Mouse (Mus musculus): ENCODE measurements around the gene Slc12a6. TPM values are rescaled to one million over a fixed set of nuclear protein-coding genes. Genes with fewer than 3 reads are reported as not detected.
A peak's percentile ranks its signal among the peaks of the same experiment; 100 is the strongest.
"Not testable (repeated sequence)": the region's sequence is repeated elsewhere in the genome, so short reads cannot be mapped to it uniquely, and the experiment has no call there.

Slc12a6 gene
- total RNA-seq, 2 experiments from 2014 or later: 27.0 to 33.3 TPM

- no peak for DNase-seq
These were observed 2.8 kb upstream of the Slc12a6 start for GRCm38 (mm10) chr2:112262779-112263295.

GRCm38 (mm10) chr2:112264364-112264763 is 1.3 kb upstream of the Slc12a6 start:
- DNase-seq: no peak

DNA sequence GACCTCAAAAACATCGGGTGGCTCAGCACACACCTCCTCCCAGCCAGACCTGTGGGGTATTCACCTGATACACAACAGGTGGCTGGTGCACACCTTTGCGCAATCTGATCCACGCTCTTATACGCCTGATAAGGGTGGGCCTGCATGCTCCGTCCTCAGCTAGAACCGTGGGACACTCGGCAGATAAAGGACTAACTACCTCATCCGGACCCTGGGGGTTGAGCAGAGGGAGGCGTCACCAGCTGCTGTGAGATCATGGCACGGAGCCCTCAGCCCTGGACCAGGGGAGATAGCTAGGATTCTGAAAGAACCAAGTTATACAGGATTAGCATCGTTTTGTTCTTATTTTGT is 592 bp downstream of the Slc12a6 start, which contains the start of gene Gm21985:
Gene Gm21985 (plus strand): TSS at position 73 of the 351 bp plus-strand sequence.
- peak; percentile 74 for DNase-seq

DNA sequence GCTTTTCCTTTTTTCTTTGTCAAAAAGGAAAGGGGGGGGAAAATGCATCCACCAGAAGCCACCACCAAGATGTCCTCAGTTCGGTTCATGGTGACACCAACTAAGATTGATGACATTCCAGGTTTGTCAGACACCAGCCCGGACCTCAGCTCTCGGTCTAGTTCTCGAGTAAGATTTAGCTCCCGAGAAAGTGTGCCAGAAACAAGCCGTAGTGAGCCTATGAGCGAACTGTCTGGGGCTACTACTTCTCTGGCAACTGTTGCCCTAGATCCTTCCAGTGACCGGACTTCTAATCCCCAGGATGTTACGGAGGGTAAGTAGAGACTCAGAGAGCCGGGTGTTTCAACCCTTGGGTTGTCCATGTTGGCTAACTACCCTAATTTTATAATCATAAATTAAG is 1.2 kb downstream of the Slc12a6 start:
- no peak for DNase-seq

DNA sequence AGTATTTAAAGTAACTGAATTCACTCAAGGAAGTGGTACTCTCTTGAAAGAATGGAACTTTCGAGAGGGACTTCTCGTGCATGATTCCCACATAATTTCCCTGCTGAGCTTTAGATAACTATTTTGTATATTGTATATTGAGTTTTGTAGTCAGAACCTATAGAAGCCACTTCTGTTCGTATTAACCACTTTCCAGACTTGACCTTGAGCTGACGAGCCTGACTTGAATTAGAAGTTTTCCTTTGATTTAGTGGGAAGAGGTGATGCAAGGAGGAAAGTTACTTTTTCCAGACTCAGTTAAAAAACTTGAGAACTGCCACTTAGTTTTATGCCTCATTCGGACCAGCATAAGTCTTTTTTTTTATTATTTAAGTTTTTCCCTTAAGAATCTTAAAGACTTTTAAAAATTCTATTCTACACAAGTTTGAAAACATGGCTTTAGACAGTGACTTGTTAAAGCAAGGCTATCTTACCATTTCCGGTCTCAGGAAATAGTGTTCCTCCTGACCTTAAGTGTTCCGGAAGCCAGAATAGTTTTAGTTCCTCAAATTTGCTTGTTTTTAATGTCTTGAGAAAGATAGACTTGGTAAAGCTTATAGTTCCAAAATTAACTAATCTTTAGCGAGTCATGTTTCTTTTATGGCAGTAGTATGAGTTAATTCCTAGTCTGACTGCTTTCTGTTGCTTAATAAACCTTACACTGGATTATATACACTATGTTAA is 2.1 kb downstream of the Slc12a6 start:
- DNase-seq: no peak

GRCm38 (mm10) chr2:112270011-112270410 is 4.4 kb downstream of the Slc12a6 start:
- DNase-seq: no peak

GRCm38 (mm10) chr2:112272909-112273308 is 7.3 kb downstream of the Slc12a6 start:
- no peak for DNase-seq

DNA sequence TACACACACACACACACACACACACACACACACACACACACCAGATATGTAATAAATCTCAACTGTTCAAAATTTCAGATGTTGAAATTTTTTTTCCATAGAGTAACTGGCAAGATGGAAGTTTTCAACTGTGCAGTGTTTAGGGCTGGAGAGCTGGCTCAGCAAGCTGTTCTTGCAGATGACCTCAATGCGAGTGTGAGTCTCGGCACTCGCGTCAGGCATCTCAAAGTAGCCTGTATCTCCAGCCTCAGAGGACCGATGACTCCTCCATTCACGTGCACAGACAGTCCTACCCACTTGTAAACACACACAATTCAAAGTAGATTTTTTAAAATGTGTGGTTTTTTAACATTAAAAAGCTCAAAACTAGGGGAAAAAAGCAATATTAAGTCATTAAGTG is 7.8 kb downstream of the Slc12a6 start:
- DNase-seq: no peak

DNA sequence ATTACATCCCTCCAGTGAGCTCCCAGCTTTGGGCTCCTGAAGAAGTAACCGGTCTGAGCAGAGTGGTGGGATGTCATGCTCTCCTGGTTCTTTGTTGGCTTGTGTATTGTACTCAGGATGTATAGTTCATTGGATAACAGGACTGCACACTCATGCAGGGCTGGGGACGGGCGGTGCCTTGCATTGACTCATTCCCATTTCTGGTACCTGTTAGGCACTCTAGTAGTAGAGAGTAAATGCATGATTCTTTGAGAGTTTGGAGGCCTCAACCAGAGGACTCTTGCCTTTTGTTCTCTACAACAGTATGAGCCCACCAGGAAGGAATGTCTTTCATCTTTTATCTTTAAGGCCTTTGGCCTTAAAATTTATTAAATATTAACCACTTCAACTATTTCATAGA is 11.2 kb downstream of the Slc12a6 start:
- no peak for DNase-seq

DNA sequence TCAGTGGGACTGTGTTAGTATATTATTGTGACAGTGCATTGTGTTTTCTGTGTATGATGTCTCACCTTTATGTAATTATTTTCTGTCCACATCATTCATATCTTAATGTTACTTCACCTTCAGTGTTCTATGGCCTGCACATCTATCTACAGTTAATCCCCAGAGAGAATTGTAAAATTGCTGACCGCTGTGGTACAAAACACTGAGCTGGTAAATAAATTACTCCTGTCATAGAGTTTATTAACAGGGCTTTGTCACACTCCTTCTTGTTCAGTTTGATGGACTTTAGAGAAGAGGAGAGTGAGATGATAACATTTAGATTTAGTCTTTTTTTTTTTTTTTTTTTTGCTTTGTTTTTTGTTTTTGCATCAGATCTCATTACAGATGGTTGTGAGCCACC is 17.2 kb downstream of the Slc12a6 start:
- DNase-seq: no peak

DNA sequence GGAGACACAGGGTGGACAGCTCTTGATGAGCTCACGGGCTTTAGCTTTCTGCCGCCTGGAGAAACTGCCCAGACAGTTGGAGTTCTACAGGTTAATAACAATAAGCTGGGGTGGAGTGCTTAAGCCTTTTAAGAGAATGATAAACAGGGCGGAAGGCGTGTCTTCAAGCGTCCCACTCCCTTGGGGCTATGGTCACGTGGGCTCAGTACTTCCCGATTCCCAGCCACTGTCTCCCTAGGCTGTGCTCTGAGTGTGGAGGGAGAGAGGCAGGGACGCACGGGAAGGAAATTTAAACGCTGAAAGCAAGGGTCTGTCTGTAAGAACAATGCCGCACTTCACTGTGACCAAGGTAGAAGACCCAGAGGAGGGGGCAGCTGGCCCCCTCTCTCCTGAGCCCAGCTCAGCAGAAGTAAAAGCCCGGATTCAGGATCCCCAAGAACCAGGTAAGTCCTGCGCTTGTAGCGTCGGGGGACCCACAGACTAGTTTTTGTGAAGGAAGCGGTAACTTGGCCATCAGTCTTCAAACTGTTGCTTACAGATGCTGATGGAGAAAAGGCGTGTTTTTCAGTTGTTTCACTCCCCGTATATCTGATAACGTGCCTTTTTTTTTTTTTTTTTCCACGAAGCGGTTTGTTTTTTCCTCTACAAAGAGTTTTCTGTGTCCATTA is 18.9 kb downstream of the Slc12a6 start:
- peak; percentile 20 for DNase-seq

GRCm38 (mm10) chr2:112285031-112285390 is 19.4 kb downstream of the Slc12a6 start:
- DNase-seq: no peak

- DNase-seq: not testable (repeated sequence)
These were observed 20.4 kb downstream of the Slc12a6 start for GRCm38 (mm10) chr2:112286062-112286461.

GRCm38 (mm10) chr2:112287059-112287458 is 21.4 kb downstream of the Slc12a6 start:
- DNase-seq: no peak

DNA sequence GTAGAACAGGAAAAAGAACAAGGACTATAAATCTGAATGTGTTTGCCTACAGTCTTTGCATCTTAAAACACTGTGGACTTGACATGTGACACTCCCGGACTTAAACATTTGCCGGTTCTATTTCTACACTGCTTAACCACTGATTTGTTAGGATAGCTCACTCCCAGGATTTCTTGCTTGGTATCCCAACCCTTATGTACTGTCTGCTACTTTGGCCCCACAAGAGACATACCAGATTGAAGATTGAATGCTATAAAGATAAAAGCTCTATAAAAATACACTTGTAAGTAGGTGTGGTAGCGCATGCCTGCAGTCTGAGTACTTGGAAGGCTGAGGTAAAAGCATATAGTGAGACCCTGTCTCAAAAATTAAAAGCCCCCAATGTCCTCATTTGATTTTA is 23.9 kb downstream of the Slc12a6 start:
- no peak for DNase-seq

GRCm38 (mm10) chr2:112292823-112293222 is 27.2 kb downstream of the Slc12a6 start:
- DNase-seq: no peak

GRCm38 (mm10) chr2:112296211-112296610 is 30.6 kb downstream of the Slc12a6 start:
- no peak for DNase-seq

DNA sequence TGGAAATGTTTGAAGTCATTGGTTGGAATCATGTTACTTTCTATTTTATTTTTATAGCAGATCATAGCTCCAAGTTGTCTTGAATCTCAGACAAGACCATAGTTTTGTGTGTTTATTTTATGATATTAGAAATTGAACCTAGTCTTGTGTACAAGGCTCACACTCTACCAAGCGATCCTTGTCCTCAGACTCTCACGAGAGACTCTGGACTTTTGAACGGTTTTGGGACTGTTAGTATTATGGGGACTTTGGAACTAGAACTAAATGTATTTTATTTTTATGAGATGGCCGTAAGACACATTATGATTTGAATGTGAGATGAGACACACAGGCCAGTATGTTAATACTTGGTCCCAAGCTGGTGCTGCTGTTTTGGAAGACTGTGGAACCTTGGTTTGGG is 32.6 kb downstream of the Slc12a6 start:
- DNase-seq: no peak

GRCm38 (mm10) chr2:112308671-112309070 is 43.0 kb downstream of the Slc12a6 start:
- no peak for DNase-seq

DNA sequence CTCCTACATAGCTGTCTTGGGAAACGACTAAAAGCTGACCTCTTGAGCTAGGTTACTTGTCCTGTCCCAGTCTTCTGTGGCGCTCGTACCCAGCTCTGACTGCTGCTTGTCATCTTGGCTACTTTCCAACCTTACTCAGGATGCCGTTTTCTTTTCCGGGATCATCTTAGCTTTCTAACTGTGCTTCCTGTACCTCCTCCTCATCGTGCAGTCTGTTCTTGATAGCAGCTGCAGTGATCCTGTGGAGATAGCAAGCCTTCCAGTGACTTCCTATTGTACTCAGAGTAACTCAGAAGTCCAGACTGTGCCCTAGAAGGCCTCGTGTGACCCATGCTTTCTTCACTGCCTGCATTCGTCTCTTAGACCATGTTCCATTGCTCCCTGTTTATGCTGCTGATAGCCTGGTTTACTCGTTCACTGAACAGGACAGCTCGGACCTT is 43.6 kb downstream of the Slc12a6 start:
- no peak for DNase-seq

- no peak for DNase-seq
These were observed 50.0 kb downstream of the Slc12a6 start for GRCm38 (mm10) chr2:112315638-112316037.

GRCm38 (mm10) chr2:112318227-112318626 is 52.6 kb downstream of the Slc12a6 start:
- DNase-seq: no peak

GRCm38 (mm10) chr2:112318905-112319304 is 53.3 kb downstream of the Slc12a6 start:
- no peak for DNase-seq

Measured in gastrocnemius, postnatal 10 days (tissue).